Mouse (Mus musculus): ENCODE data around the gene Apoc4.

Gene Apoc4

GRCm38 (mm10) chr7:19710650-19711049, 29.4 kb upstream of the Apoc4 start:
- no peak for DNase-seq (ENCODE audit: low read depth, low spot score)
- Histone ChIP-seq H3K27me3 (ENCODE audit: control insufficient read depth, insufficient read depth, low read length, poor library complexity, severe bottlenecking) (no peaks in the 10 kb centered on the region), H3K36me3 (ENCODE audit: control insufficient read depth, insufficient read depth, low read length, poor library complexity, severe bottlenecking) (peaks cover 9% of the 10 kb centered on the region)

GRCm38 (mm10) chr7:19705271-19705670, 24.0 kb upstream of the Apoc4 start:
- no peak for DNase-seq (ENCODE audit: low read depth, low spot score)
- Histone ChIP-seq H3K36me3 (ENCODE audit: control insufficient read depth, insufficient read depth, low read length, poor library complexity, severe bottlenecking) (0 out of 2 replicates have a peak, but pooled peaks cover 2% of the 10 kb centered on the region), H3K27me3 (ENCODE audit: control insufficient read depth, insufficient read depth, low read length, poor library complexity, severe bottlenecking) (no peaks in the 10 kb centered on the region)

GRCm38 (mm10) chr7:19704475-19704874, 23.2 kb upstream of the Apoc4 start:
- no peaks in the 10 kb centered on the region for H3K27me3 ChIP-seq (ENCODE audit: control insufficient read depth, insufficient read depth, low read length, poor library complexity, severe bottlenecking)
- no peak for DNase-seq (ENCODE audit: low read depth, low spot score)
- 0 out of 2 replicates have a peak, but pooled peaks cover 2% of the 10 kb centered on the region for H3K36me3 ChIP-seq (ENCODE audit: control insufficient read depth, insufficient read depth, low read length, poor library complexity, severe bottlenecking)

GRCm38 (mm10) chr7:19702859-19703555, 21.7 kb upstream of the Apoc4 start:
- no peak for DNase-seq (ENCODE audit: low read depth, low spot score)
- Histone ChIP-seq H3K36me3 (ENCODE audit: control insufficient read depth, insufficient read depth, low read length, poor library complexity, severe bottlenecking) (0 out of 2 replicates have a peak, but pooled peaks cover under 1% of the 10 kb centered on the region), H3K27me3 (ENCODE audit: control insufficient read depth, insufficient read depth, low read length, poor library complexity, severe bottlenecking) (no peaks in the 10 kb centered on the region)

GRCm38 (mm10) chr7:19701069-19701761, 19.9 kb upstream of the Apoc4 start:
- peak; percentile 72 for DNase-seq (ENCODE audit: low read depth, low spot score)
- H3K27me3 ChIP-seq (ENCODE audit: control insufficient read depth, insufficient read depth, low read length, poor library complexity, severe bottlenecking): no peaks in the 10 kb centered on the region
- no peaks in the 10 kb centered on the region for H3K36me3 ChIP-seq (ENCODE audit: control insufficient read depth, insufficient read depth, low read length, poor library complexity, severe bottlenecking)

DNA sequence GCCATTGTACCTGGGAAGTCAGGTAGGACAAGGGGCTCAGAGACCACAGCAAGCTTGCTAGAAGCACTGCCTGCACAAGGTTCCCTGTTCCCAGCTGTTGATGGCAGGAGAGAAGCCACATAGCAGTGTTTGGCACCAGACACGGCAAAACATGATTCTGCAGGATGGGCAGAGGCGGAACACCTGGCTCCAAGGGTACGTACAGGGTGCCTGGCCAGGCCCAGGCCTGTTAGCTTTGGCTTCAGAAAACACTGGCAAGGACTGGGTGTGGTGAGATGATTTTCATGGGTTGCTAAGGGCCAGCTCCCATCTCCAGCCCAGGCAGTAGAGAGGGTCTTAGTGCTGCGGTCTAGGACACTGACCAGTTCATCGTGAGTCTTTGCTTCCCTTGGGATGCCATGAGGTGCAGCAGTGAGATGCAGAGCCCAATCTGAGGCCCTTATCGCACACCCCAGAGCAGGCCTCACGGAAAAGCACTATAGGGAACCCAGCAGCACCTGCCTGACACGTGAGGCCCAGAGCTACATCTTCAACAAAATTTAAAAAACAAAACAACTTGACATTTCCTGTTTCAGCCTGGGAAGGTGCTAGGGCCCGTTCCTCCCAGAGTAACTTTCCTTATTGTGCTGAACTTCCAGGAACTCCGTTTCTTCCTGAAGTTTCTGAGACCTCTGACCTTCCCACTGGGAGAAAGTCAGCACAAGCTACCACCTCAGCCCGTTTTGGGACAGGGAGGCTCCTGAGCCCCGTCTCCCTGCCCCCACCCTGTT, 19.2 kb upstream of the Apoc4 start:
- Histone ChIP-seq H3K27me3 (ENCODE audit: control insufficient read depth, insufficient read depth, low read length, poor library complexity, severe bottlenecking) (no peaks in the 10 kb centered on the region), H3K36me3 (ENCODE audit: control insufficient read depth, insufficient read depth, low read length, poor library complexity, severe bottlenecking) (no peaks in the 10 kb centered on the region)
- peak; percentile 43 for DNase-seq (ENCODE audit: low read depth, low spot score)

- Histone ChIP-seq H3K36me3 (ENCODE audit: control insufficient read depth, insufficient read depth, low read length, poor library complexity, severe bottlenecking) (no peaks in the 10 kb centered on the region), H3K27me3 (ENCODE audit: control insufficient read depth, insufficient read depth, low read length, poor library complexity, severe bottlenecking) (no peaks in the 10 kb centered on the region)
- DNase-seq (ENCODE audit: low read depth, low spot score): no peak
Measured at GRCm38 (mm10) chr7:19699827-19700148, 18.5 kb upstream of the Apoc4 start.

DNA sequence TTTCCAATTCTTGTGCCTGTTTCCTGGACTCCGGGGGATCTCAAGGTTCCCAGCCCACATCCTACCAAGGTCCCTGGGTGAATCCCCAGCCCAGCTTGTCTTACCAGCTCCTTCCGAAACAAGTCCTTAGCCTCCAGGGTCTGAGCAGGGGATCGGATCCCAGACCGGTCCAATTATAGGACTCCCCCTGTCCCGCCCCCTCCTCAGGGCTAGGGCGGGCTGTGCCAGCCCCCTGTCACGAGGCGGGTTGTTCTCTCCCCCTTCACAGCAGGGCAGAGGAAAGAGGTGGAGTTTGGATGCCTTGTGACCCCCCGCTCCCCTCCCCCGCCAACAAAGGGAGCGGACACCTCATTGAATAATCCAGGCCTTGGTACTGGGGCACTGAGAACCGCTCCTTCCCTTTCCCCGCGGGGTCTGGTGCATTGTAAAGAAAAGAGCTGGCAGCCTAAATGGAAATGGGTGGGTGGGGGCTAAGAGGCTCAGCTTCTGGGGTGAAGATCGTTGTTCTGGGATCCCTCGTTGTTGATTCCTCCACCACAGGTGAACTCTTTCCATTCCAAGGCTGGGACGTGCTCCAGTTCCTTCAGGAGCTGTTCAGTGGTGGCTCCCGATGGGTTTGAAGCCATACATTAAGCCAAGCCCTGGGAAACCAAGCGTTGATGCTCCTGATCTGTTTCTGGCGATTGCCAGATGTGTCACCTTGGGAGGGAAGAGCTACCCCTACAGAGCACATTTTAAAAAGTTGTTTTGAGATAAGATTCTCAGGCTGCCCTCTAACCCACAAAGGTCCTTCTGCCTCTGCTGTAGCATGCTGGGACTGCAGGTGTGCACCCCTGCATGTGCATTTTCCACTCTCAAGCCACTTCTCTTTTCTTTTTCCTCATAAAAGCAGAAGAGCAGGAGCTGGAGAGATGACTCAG, 17.9 kb upstream of the Apoc4 start, which contains the start of gene Apoe:
TSS of gene Apoe (minus strand) at position 282 of the 920 bp plus-strand sequence.
- Histone ChIP-seq H3K27me3 (ENCODE audit: control insufficient read depth, insufficient read depth, low read length, poor library complexity, severe bottlenecking) (no peaks in the 10 kb centered on the region), H3K36me3 (ENCODE audit: control insufficient read depth, insufficient read depth, low read length, poor library complexity, severe bottlenecking) (no peaks in the 10 kb centered on the region)
- DNase-seq (ENCODE audit: low read depth, low spot score): peak; percentile 65

- peak; percentile 65 for DNase-seq (ENCODE audit: low read depth, low spot score)
- Histone ChIP-seq H3K36me3 (ENCODE audit: control insufficient read depth, insufficient read depth, low read length, poor library complexity, severe bottlenecking) (no peaks in the 10 kb centered on the region), H3K27me3 (ENCODE audit: control insufficient read depth, insufficient read depth, low read length, poor library complexity, severe bottlenecking) (no peaks in the 10 kb centered on the region)
Measured at GRCm38 (mm10) chr7:19697949-19698906, 16.9 kb upstream of the Apoc4 start.

GRCm38 (mm10) chr7:19696336-19696873, 15.1 kb upstream of the Apoc4 start:
- Histone ChIP-seq H3K27me3 (ENCODE audit: control insufficient read depth, insufficient read depth, low read length, poor library complexity, severe bottlenecking) (no peaks in the 10 kb centered on the region), H3K36me3 (ENCODE audit: control insufficient read depth, insufficient read depth, low read length, poor library complexity, severe bottlenecking) (no peaks in the 10 kb centered on the region)
- no peak for DNase-seq (ENCODE audit: low read depth, low spot score)

GRCm38 (mm10) chr7:19695881-19696280, 14.6 kb upstream of the Apoc4 start:
- no peak for DNase-seq (ENCODE audit: low read depth, low spot score)
- Histone ChIP-seq H3K27me3 (ENCODE audit: control insufficient read depth, insufficient read depth, low read length, poor library complexity, severe bottlenecking) (no peaks in the 10 kb centered on the region), H3K36me3 (ENCODE audit: control insufficient read depth, insufficient read depth, low read length, poor library complexity, severe bottlenecking) (no peaks in the 10 kb centered on the region)

DNA sequence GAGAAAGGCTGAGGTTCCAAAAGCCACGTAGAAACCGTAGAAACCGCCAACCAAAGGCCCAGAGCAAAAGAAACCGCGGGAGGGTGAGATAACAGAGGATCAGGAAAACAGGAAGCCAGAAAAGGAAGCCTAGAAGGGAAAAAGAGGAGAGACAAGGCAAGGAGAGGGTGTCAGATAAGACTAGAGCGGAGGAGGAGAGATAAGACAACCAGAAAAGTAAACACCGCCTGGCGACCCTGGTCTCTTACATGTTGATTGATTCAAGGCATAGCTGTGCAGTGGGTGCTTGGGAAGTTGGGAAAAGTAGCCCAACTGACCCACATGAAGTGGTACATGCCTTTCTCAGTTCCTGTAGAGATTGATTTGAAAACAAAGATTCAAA, 13.9 kb upstream of the Apoc4 start:
- H3K27me3 ChIP-seq (ENCODE audit: control insufficient read depth, insufficient read depth, low read length, poor library complexity, severe bottlenecking): no peaks in the 10 kb centered on the region
- H3K36me3 ChIP-seq (ENCODE audit: control insufficient read depth, insufficient read depth, low read length, poor library complexity, severe bottlenecking): no peaks in the 10 kb centered on the region
- no peak for DNase-seq (ENCODE audit: low read depth, low spot score)

All from splenic B cell, adult 2 months (primary cell).